Mouse (Mus musculus): Measurements from ENCODE around the gene Cyb5d1.

The Cyb5d1 gene

DNA sequence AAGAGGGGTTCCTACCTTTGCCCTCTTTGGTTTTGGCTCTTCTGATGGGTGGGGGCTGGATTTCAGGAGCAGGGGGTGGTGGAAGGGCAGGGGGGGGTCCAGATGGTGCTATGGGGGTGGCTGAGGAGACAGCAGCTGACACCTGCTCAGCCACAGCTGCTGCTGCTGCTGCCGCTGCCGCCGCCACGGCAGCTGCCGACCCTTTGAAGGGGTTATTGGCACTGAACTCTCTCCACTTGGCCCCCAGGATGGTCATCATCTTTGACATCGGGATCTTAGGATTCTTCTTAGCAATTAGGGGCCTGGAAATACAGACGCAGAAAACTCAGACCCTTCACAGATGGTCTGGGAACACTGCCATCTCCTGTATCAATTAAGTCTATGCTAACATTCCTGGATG, 33.4 kb downstream of the Cyb5d1 start:
- DNase-seq (ENCODE audit: low spot score in 2 of 2), result no peak

- no peak for DNase-seq (ENCODE audit: low spot score in 2 of 2)
These were observed 37.7 kb downstream of the Cyb5d1 start for GRCm38 (mm10) chr11:69357690-69358089.

DNA sequence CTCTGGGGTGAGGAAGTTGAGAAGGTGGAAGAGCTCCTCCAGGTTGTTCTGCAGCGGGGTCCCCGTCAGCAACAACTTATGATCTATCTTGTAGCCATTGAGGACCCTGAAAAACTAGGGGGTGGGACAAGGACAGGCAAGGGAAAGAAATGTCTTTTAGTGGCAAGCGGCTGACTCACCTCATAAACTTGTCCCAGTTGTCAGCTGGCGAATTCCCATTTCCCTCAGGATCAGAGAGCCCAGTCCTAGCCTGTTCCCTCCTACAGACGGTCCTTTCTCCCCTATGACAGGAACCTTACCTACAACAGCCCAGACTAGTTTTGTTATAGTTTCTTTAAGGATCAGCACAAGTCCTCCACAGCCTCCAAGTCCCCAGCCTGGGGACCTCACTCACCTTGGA, 38.9 kb downstream of the Cyb5d1 start:
- DNase-seq (ENCODE audit: low spot score in 2 of 2), result no peak

DNA sequence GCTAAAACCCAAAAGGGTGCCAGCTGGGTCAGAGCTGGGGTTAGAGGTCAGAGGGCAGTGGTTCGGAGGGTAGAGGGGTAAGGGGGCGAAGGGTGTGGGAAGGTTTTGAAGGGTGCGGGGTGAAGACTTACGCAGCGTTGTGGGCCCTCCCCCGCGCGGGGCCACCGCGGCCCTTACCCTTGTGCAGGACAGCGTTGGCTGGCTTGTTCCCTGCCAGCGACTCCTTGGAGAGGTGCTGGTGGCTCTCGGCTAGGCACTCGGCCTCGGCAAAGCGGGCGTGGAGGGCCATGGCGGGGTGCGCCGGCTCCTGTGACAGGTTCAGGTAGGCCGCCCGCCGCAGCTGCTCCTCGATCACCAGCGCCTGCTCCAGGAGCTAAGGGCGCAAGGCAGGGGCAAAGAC, 49.0 kb downstream of the Cyb5d1 start:
- DNase-seq (ENCODE audit: low spot score in 2 of 2), result no peak
